Mouse (Mus musculus) forebrain, embryonic 16.5 days (tissue): Measurements from ENCODE around the gene Ttyh3. TPM values are rescaled to one million over a fixed set of nuclear protein-coding genes. Genes with fewer than 3 reads are reported as not detected.

Experiments
- ATAC-seq: fragments of 200-750 bp; cut with Nextera tagmentation; 2 replicates; pipeline ENCODE4 v1.8.0; 2017; ENCODE audit warnings: mild to moderate bottlenecking, moderate library complexity
- H3K27ac ChIP-seq: fragments of 300-500 bp; sonication (generic); 2 replicates; pipeline ENCODE4 v1.5.1; 2014; ENCODE audit warnings: low read length, control low read depth
- H3K27me3 ChIP-seq: fragments of 300-500 bp; sonication (generic); replicated peaks from 2 replicates; pipeline ENCODE4 v1.6.1; 2014; ENCODE audit warnings: low read length; ENCODE audit not compliant: control insufficient read depth, insufficient read depth
- H3K36me3 ChIP-seq: fragments of 300-500 bp; sonication (generic); 2 replicates; pipeline ENCODE4 v1.6.1; 2014; ENCODE audit not compliant: control insufficient read depth, insufficient read depth
- H3K4me1 ChIP-seq: fragments of 300-500 bp; sonication (generic); replicated peaks from 2 replicates; pipeline ENCODE4 v1.6.1; 2014; ENCODE audit warnings: low read length; ENCODE audit not compliant: control insufficient read depth, insufficient read depth
- H3K4me2 ChIP-seq: fragments of 300-500 bp; sonication (generic); 2 replicates; pipeline ENCODE4 v1.6.1; 2014; ENCODE audit warnings: mild to moderate bottlenecking, low read length, control low read depth
- H3K4me3 ChIP-seq: fragments of 300-500 bp; sonication (generic); replicated peaks from 2 replicates; pipeline ENCODE4 v1.5.1; 2014; ENCODE audit warnings: mild to moderate bottlenecking, low read length, control low read depth
- H3K9ac ChIP-seq: fragments of 300-500 bp; sonication (generic); replicated peaks from 2 replicates; pipeline ENCODE4 v1.6.1; 2014; ENCODE audit warnings: low read depth, low read length, control low read depth
- H3K9me3 ChIP-seq: fragments of 300-500 bp; sonication (generic); 2 replicates; pipeline ENCODE4 v1.6.1; 2016; ENCODE audit warnings: low read length; ENCODE audit not compliant: control insufficient read depth
- WGBS: fragments of 180-500 bp; shearing (Covaris S2); extraction: QIAGEN DNeasy Blood & Tissue Kit; methylation state at CpG from one replicate; pipeline ENCODE4 v1.1.7; 2014; 5-methylcytosine and 5-hydroxymethylcytosine counted together
- polyA plus RNA-seq: library from polyadenylated mRNA; unstranded; fragments of >200 nt; fragmentation: Nextera tagmentation; extraction: Ambion mirVana; gene quantifications from 2 replicates; pipeline ENCODE4 v1.2.1, GENCODE M21; 2015

The Ttyh3 gene
- polyA plus RNA-seq, 1 experiment from 2014 or later = 68.9 TPM

DNA sequence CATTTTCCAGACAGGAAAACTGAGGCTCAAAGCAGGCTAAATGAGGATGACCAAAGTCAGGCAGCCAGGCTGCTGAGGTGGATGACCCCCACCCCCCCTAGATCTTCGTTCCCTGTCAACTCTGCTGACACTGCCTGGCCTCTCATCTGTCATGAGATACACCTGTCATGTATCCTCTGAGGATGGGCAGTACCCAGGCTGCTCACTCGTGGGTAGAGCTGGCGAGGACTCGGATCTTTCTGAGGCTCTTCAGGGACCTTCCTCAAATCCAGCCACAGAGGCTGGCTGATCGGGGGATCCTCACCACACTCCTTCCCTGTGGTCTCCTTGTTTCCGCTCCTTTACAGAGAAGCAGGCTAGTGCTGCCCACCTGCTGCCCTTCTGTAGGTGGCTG lies 32.7 kb downstream of the Ttyh3 start:
- Histone ChIP-seq H3K27me3 (no peaks in the 10 kb centered on the region), H3K36me3 (no peaks in the 10 kb centered on the region), H3K9ac (no peak overlapping the region), H3K4me3 (no peak overlapping the region), H3K4me1 (peaks cover 17% of the 10 kb centered on the region), H3K9me3 (no peaks in the 10 kb centered on the region), H3K27ac (no peak overlapping the region), H3K4me2 (no peak overlapping the region)
- ATAC-seq = no peak
- WGBS = 71% methylated on average over 6 of the region's 6 CpGs

DNA sequence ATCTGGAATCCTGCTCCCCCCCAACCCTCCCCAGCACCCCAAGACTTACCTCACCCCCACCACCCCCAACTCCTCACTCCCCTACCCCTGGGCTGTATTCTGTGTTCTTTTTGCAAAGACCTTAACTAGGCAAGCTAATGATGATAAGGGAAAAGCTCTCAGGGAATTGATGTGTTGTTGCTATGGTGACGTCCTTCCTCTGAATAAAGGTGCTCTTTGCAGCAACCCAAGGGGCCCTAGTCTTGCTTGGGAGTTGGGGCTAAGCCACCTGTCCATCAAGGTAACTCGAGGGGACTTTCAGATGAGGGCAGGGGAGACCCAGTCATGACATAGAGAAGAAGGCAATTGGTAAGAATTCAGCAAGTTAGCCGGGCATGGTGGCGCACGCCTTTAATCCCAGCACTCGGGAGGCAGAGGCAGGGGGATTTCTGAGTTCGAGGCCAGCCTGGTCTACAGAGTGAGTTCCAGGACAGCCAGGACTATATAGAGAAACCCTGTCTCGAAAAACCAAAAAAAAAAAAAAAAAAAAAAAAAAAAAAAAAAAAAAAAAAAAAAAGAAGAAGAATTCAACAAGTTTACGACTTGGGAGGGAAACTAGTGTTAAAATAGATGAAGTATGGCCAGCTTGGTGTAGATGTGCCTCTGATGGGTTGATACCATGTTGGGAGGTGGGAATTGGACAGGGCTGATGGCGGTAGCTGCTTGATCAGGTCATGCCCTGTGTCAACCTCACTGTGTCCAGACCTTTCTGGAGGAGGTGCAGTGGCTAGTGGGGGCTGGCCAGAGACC lies 33.3 kb downstream of the Ttyh3 start:
- Histone ChIP-seq H3K9ac (no peak overlapping the region), H3K4me2 (no peak overlapping the region), H3K9me3 (no peaks in the 10 kb centered on the region), H3K27me3 (no peaks in the 10 kb centered on the region), H3K36me3 (no peaks in the 10 kb centered on the region), H3K4me1 (peaks cover 23% of the 10 kb centered on the region), H3K27ac (no peak overlapping the region), H3K4me3 (no peak overlapping the region)
- WGBS = 70% methylated on average over 10 of the region's 10 CpGs
- ATAC-seq = no peak

DNA sequence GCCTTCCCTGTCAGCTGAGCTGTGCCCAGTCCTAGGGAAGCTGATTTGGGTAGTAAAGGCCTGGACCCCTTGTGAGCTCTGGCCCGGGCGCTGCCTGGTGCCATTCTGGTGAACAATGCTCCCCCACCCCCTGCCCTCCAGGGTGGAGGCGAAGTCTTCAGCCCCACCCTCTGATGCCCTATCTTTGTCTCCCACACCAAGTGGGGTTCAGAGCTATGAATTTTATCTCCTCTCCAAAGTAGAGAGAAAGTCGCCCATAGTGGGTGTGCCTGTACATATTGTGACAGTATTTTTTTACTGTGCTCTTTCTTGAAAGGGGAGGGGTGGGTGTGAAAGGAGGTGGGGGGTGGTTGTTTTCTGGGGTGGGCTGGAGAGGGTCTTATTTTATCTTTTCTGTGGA lies 34.0 kb downstream of the Ttyh3 start:
- 73% methylated on average over 4 of the region's 4 CpGs for WGBS

DNA sequence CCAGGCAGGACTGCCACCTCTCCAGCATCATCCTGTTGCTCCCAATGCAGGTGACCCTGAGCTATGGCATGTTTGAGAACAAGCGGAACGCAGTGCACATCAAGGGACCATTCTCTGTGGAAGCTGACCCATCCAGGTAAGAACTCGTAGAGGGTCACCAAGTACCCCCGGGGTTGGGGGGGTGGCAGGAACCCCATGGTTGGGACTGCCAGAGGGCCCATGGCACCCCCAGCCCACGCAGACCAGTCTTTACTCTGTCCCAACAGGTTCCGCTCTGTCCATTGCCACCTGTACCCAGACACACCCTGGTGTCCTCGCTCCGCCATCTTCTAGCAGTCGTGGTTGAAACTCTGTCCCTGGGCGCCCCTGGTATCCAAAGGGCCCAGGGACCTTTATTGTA lies 34.7 kb downstream of the Ttyh3 start:
- H3K36me3 ChIP-seq = no peaks in the 10 kb centered on the region
- no peaks in the 10 kb centered on the region for H3K27me3 ChIP-seq
- H3K9ac ChIP-seq = no peak overlapping the region
- WGBS = 94% methylated on average over 10 of the region's 10 CpGs
- ATAC-seq = no peak
- no peak overlapping the region for H3K27ac ChIP-seq
- no peak overlapping the region for H3K4me3 ChIP-seq
- H3K4me1 ChIP-seq = peaks cover 27% of the 10 kb centered on the region
- no peak overlapping the region for H3K4me2 ChIP-seq
- H3K9me3 ChIP-seq = no peaks in the 10 kb centered on the region

More for the DNA sequence above, 34.0 kb downstream of the Ttyh3 start:
- H3K4me3 ChIP-seq = no peak overlapping the region
- H3K4me2 ChIP-seq = no peak overlapping the region
- no peak overlapping the region for H3K9ac ChIP-seq
- H3K36me3 ChIP-seq = no peaks in the 10 kb centered on the region
- H3K4me1 ChIP-seq = peaks cover 27% of the 10 kb centered on the region
- no peak overlapping the region for H3K27ac ChIP-seq
- no peaks in the 10 kb centered on the region for H3K9me3 ChIP-seq
- no peak for ATAC-seq
- no peaks in the 10 kb centered on the region for H3K27me3 ChIP-seq

DNA sequence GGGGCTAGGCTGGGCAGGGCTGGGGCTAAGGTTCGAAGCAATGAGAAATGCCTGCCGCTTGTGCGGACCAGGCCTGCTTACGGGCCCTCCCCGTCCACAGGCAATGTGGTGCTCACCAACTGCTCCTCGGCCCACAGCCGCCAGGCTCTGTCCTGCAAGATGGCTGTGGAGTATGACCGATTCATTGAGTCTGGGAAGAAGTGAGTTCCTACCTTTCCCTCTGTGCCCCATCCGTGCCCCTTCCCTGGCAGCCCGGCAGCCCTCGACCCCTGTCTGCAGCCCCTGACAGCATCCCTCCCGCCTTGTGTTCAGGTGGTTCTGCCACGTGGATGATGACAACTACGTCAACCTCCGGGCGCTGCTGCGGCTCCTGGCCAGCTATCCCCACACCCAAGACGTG lies 36.6 kb downstream of the Ttyh3 start:
- ATAC-seq = no peak
- Histone ChIP-seq H3K4me1 (peaks cover 40% of the 10 kb centered on the region), H3K27ac (peak overlapping the region; percentile 91), H3K4me2 (peak overlapping the region; percentile 94), H3K9ac (peak overlapping the region; percentile 64; the same call in 1 of the 2 replicates), H3K4me3 (peak overlapping the region; percentile 38), H3K27me3 (no peaks in the 10 kb centered on the region), H3K36me3 (no peaks in the 10 kb centered on the region), H3K9me3 (no peaks in the 10 kb centered on the region)
- 12% methylated on average over 18 of the region's 18 CpGs for WGBS

DNA sequence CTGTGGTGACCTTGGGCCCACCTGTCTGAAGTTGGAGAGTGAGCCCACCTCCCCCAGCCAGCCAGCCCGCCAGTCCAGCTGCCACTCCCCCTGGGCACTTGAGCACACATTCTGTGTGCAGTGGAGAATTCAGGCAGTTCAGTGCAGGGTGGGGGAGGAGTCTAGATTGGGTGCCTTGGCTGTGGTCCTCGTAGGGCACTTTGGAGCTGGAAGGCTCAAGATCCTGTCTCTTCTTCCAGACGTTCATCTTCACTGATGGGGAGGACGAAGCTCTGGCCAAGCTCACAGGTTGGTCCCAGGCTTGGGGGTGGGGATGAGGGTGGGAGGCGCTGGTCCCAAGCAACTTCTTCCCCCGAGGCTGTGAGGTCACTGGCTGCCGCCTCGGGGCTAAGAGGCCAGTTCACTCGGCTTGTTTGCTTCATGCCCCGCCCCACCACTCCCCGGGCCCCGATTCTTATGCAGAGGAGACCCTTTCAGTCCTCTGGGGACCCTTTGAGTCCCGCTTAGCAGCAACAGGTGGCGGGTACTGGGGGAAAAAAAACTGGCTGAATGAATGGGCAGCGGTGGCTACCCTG lies 37.1 kb downstream of the Ttyh3 start:
- ATAC-seq = peak; percentile 19; the same call in 1 of the 2 replicates
- H3K4me1 ChIP-seq = peaks cover 44% of the 10 kb centered on the region
- no peaks in the 10 kb centered on the region for H3K27me3 ChIP-seq
- peak overlapping the region; percentile 38 for H3K4me3 ChIP-seq
- H3K4me2 ChIP-seq = peak overlapping the region; percentile 94
- H3K9ac ChIP-seq = peak overlapping the region; percentile 64
- H3K9me3 ChIP-seq = no peaks in the 10 kb centered on the region
- H3K27ac ChIP-seq = peak overlapping the region; percentile 91
- 2% methylated on average over 15 of the region's 15 CpGs for WGBS
- no peaks in the 10 kb centered on the region for H3K36me3 ChIP-seq

DNA sequence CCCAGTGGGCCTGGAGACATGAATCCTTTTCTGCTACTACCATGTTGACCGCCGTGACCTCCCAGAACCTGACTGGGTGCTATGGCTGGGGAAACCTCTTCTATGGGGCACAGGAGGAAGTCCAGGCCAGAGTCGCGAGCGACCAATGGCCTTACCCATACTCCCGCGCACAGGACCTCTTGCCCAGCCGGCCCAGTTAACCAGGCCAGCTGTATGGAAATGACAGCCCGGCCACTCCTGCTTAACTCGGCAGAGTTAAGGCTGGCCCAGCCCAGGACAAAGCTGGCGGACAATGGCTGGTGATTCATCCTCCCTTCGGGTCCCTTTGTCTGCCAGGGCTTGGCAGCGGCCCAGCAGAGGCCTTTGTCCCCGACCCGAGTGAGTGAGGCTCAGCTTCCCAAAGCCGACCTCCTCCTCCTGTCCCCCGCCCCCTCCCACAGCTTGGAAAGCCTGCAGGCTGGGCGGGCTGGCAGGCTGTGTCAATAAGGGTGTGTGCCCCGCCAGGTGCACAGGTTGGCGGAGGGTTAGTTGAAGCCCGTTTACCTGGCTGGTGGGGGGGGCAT lies 37.7 kb downstream of the Ttyh3 start:
- H3K36me3 ChIP-seq = no peaks in the 10 kb centered on the region
- H3K4me1 ChIP-seq = peaks cover 50% of the 10 kb centered on the region
- peaks cover 2% of the 10 kb centered on the region; the same call in 1 of the 2 replicates for H3K27me3 ChIP-seq
- H3K4me3 ChIP-seq = peak overlapping the region; percentile 38
- H3K9ac ChIP-seq = peak overlapping the region; percentile 64
- H3K4me2 ChIP-seq = peak overlapping the region; percentile 94
- H3K27ac ChIP-seq = peak overlapping the region; percentile 91
- no peaks in the 10 kb centered on the region for H3K9me3 ChIP-seq
- WGBS = 1% methylated on average over 21 of the region's 21 CpGs
- peak; percentile 36 for ATAC-seq

DNA sequence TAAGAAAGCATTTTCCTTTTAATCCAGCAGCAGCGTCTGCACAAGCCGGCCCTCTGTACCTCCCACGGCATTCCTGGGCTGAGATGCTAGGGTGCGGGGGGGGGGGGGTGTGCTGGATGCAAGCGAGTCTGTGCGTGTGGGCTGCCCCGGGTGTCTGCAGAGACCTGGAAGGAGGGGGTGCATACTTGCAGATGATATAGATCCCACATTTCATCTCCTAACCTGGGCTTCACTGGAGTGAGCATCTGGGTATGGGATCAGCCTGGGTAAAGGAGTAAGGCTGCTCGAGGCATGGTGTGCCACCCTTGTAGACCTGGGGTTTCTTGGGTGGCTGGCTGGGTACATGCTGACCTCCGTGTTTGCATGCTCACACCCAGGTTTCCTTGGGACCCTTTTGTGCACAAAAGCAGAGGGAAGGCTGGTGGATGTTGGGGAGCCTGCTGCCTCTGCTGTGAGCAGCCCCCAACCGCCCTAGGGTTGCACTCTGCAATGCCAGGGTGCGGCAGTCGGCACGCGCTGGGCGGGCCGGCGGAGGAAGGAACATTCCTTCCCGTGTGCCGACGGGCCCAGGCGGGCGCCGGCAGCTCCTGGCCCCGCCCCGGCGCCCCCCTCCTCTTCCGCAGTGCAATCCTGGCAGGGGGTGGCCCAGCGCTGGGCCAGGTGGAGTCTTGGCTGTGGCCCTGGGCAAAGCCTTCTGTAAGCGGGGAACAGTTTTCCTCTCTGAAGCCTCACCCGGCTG lies 38.4 kb downstream of the Ttyh3 start:
- Histone ChIP-seq H3K9ac (peak overlapping the region; percentile 64), H3K36me3 (no peaks in the 10 kb centered on the region), H3K4me2 (peak overlapping the region; percentile 94), H3K9me3 (no peaks in the 10 kb centered on the region), H3K27ac (peak overlapping the region; percentile 91), H3K4me1 (peaks cover 51% of the 10 kb centered on the region), H3K4me3 (peak overlapping the region; percentile 38), H3K27me3 (peaks cover 2% of the 10 kb centered on the region; the same call in 1 of the 2 replicates)
- WGBS = under 1% methylated on average over 28 of the region's 30 CpGs
- ATAC-seq = peak; percentile 17
